ENCODE assay signal across 9 mouse cellular contexts in the genomic region with DNA sequence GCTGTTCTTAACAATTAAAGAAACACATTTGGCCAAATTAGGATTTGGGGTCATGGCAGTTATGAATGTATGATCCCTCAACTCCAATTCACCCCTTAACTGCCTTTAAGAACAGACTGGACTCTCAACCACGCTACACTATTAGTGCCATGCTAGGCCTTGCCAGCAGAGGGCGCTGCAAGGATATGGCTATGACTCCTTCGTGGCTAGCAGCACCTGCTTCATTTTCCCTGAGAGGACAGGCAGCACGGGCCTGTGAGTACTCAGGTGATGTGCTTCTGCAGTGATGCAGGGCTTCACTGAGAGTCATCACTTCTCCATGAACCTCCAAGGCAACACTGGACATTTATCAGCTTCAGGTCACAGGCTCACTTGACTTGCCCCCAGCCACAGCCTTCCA.
DNase-seq lines count a peak whose midpoint lies in the region; ATAC-seq and TF ChIP-seq lines count a peak whose summit lies in the region.
"Had no signal": no experiment of that assay in that cellular context is flagged by ENCODE, and none has a peak within 500 bp of the region (broad histone marks: within the 10 kb centered on the region; RNA-seq: fewer than 3 reads in every experiment).

No protein-coding gene starts in this region.

- H3K4me2 ChIP-seq in midbrain, postnatal 0 days (ENCODE audit: low read depth, low read length, poor library complexity, severe bottlenecking): no peak overlapping the region
- no peak overlapping the region for H3K4me2 ChIP-seq in stomach, postnatal 0 days (replicated peaks; ENCODE audit: low read depth)
- H3K4me2 ChIP-seq: liver, embryonic 15.5 days had no signal

- intact Hi-C loops in heart, adult 2 months (cut with DNase I): loop anchor here (1.0 to 2.0 kb wide), 2 partner anchors 12 to 29 kb away; no protein-coding TSS in a partner anchor
- intact Hi-C loops in gastrocnemius, postnatal 36 days (cut with DNase I): no loop called here

- no peaks in the 10 kb centered on the region for H3K27me3 ChIP-seq in heart, adult 2 months (ENCODE audit: control insufficient read depth, insufficient read depth, low read length)
- H3K27me3 ChIP-seq in heart, embryonic 10.5 days (ENCODE audit: insufficient read depth, poor library complexity, severe bottlenecking): no peaks in the 10 kb centered on the region
- no peaks in the 10 kb centered on the region for H3K27me3 ChIP-seq in midbrain, postnatal 0 days (ENCODE audit: insufficient read depth, low read length)
- H3K27me3 ChIP-seq in stomach, postnatal 0 days (ENCODE audit: control insufficient read depth, insufficient read depth, low read length): no peaks in the 10 kb centered on the region
- H3K27me3 ChIP-seq: liver, embryonic 15.5 days had no signal

- peaks cover 8% of the 10 kb centered on the region for H3K4me1 ChIP-seq in heart, adult 2 months (ENCODE audit: control insufficient read depth, insufficient read depth, low read length)
- H3K4me1 ChIP-seq in heart, embryonic 10.5 days: peaks cover 27% of the 10 kb centered on the region; the same call in 1 of the 2 replicates
- H3K4me1 ChIP-seq in midbrain, postnatal 0 days (ENCODE audit: insufficient read depth, low read length): 0 out of 2 replicates have a peak, but pooled peaks cover under 1% of the 10 kb centered on the region
- no peaks in the 10 kb centered on the region for H3K4me1 ChIP-seq in stomach, postnatal 0 days (replicated peaks; ENCODE audit: control insufficient read depth, insufficient read depth)

- peak; percentile 60 to 82 for DNase-seq in heart, adult 2 months
- DNase-seq in heart, embryonic 10.5 days (ENCODE audit: low spot score): no peak
- peak; percentile 42 for DNase-seq in NIH3T3 (ENCODE audit: low read depth)
- DNase-seq in cerebellum, adult 8-10 months: peak; percentile 89
- peak; percentile 61 to 64 for DNase-seq in gastrocnemius, postnatal 36 days
- peak; percentile 58 for DNase-seq in left cerebral cortex, adult 11 months (ENCODE audit: low spot score)
- peak; percentile 69 for DNase-seq in midbrain, postnatal 0 days (ENCODE audit: low spot score)
- peak; percentile 77 for DNase-seq in stomach, postnatal 0 days (ENCODE audit: low spot score)

- peak; percentile 98; the same call in 1 of the 2 replicates for TF ChIP-seq CTCF in heart, adult 2 months (IDR thresholded peaks at IDR 0.05)
- TF ChIP-seq CTCF in midbrain, postnatal 0 days (IDR thresholded peaks at IDR 0.05): peak; percentile 92
- peak; percentile 98 for TF ChIP-seq CTCF in stomach, postnatal 0 days (IDR thresholded peaks at IDR 0.05; ENCODE audit: low read depth)

- no peak overlapping the region for H3K9ac ChIP-seq in heart, adult 2 months (ENCODE audit: low read depth, low read length)
- no peak overlapping the region for H3K9ac ChIP-seq in midbrain, postnatal 0 days (replicated peaks; ENCODE audit: low read length, poor library complexity, severe bottlenecking)
- no peak overlapping the region for H3K9ac ChIP-seq in stomach, postnatal 0 days (ENCODE audit: low read length)
- H3K9ac ChIP-seq: liver, embryonic 15.5 days had no signal

- no peak for TF ChIP-seq POLR2A in heart, adult 2 months (IDR thresholded peaks at IDR 0.05; ENCODE audit: insufficient read depth, low read depth, low read length)

- H3K9me3 ChIP-seq in heart, embryonic 10.5 days: no peaks in the 10 kb centered on the region
- no peaks in the 10 kb centered on the region for H3K9me3 ChIP-seq in midbrain, postnatal 0 days (ENCODE audit: low read length)
- H3K9me3 ChIP-seq in stomach, postnatal 0 days (ENCODE audit: control insufficient read depth, low read length): no peaks in the 10 kb centered on the region
- H3K9me3 ChIP-seq: liver, embryonic 15.5 days had no signal

- 16% methylated on average over 4 of the region's 4 CpGs for WGBS in heart, adult 2 months
- WGBS in heart, embryonic 10.5 days: 4% methylated on average over 4 of the region's 4 CpGs
- WGBS in midbrain, postnatal 0 days: 10% methylated on average over 4 of the region's 4 CpGs
- WGBS in stomach, postnatal 0 days: 10% methylated on average over 4 of the region's 4 CpGs

- no peaks in the 10 kb centered on the region for H3K79me2 ChIP-seq in heart, adult 2 months (replicated peaks; ENCODE audit: control insufficient read depth, insufficient read depth, low read length)

- TF ChIP-seq EP300 in heart, adult 2 months (IDR thresholded peaks at IDR 0.05; ENCODE audit: insufficient read depth, low read depth, low read length): peak; percentile 77
- no peak for TF ChIP-seq EP300 in stomach, postnatal 0 days (optimal IDR thresholded peaks at IDR 0.05)

- no peak overlapping the region for H3K4me3 ChIP-seq in heart, adult 2 months
- no peak overlapping the region for H3K4me3 ChIP-seq in heart, embryonic 10.5 days
- no peak overlapping the region for H3K4me3 ChIP-seq in midbrain, postnatal 0 days (ENCODE audit: low read depth, low read length)
- H3K4me3 ChIP-seq in stomach, postnatal 0 days (ENCODE audit: low read depth, low read length): no peak overlapping the region
- H3K4me3 ChIP-seq: liver, embryonic 15.5 days had no signal

- H3K27ac ChIP-seq in heart, adult 2 months: no peak overlapping the region
- no peak overlapping the region for H3K27ac ChIP-seq in heart, embryonic 10.5 days
- H3K27ac ChIP-seq in midbrain, postnatal 0 days (ENCODE audit: low read depth, low read length): no peak overlapping the region
- H3K27ac ChIP-seq in stomach, postnatal 0 days (replicated peaks): no peak overlapping the region
- H3K27ac ChIP-seq: liver, embryonic 15.5 days had no signal

- H3K36me3 ChIP-seq in heart, adult 2 months (ENCODE audit: control insufficient read depth, insufficient read depth, low read length): no peaks in the 10 kb centered on the region
- no peaks in the 10 kb centered on the region for H3K36me3 ChIP-seq in heart, embryonic 10.5 days
- H3K36me3 ChIP-seq in midbrain, postnatal 0 days (ENCODE audit: insufficient read depth, low read length): no peaks in the 10 kb centered on the region
- no peaks in the 10 kb centered on the region for H3K36me3 ChIP-seq in stomach, postnatal 0 days (ENCODE audit: control insufficient read depth, insufficient read depth, low read length)
- H3K36me3 ChIP-seq: liver, embryonic 15.5 days had no signal

- ATAC-seq in midbrain, postnatal 0 days (ENCODE audit: low FRiP score): no peak
- no peak for ATAC-seq in stomach, postnatal 0 days (ENCODE audit: low FRiP score, low TSS enrichment)
